31 mouse cellular contexts compared by ENCODE assay signal in the genomic region with DNA sequence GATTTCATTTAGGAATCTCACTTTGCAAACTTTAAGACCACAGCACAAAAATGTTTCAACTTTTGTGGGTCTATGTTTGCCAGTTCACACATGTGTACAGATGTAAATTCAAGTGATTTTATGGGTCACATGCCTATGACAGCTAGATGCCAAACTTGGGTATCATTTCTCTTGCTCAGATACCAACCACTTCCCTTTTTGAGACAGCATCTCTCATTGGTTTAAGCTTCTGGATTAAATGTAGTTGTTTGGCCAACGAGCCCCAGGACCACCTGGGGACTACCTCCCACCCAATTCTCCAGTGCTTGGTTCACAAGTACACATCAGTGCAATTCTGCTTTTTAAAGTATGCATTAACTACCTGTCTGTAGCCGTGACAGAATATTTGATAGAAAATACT.
"Had no signal": no experiment of that assay in that cellular context is flagged by ENCODE, and none has a peak within 500 bp of the region (broad histone marks: within the 10 kb centered on the region; RNA-seq: fewer than 3 reads in every experiment).

No protein-coding gene starts in this region.

- ATAC-seq: liver, embryonic 12.5 days; liver, postnatal 0 days; lung, postnatal 0 days; midbrain, embryonic 13.5 days; midbrain, embryonic 15.5 days; midbrain, embryonic 16.5 days had no signal

- H3K27ac ChIP-seq: limb, embryonic 10.5 days; limb, embryonic 12.5 days; limb, embryonic 13.5 days; limb, embryonic 15.5 days; liver, embryonic 12.5 days; liver, embryonic 13.5 days; liver, embryonic 14.5 days; liver, embryonic 15.5 days; lung, embryonic 15.5 days; macrophage; midbrain, embryonic 10.5 days; midbrain, embryonic 12.5 days; midbrain, embryonic 13.5 days; midbrain, embryonic 15.5 days had no signal

- H3K36me3 ChIP-seq: limb, embryonic 10.5 days; limb, embryonic 12.5 days; limb, embryonic 13.5 days; limb, embryonic 15.5 days; liver, embryonic 12.5 days; liver, embryonic 13.5 days; liver, embryonic 15.5 days; lung, embryonic 15.5 days; midbrain, embryonic 10.5 days; midbrain, embryonic 12.5 days; midbrain, embryonic 13.5 days; midbrain, embryonic 15.5 days had no signal

- H3K4me3 ChIP-seq: limb, embryonic 10.5 days; limb, embryonic 12.5 days; limb, embryonic 13.5 days; limb, embryonic 15.5 days; liver, embryonic 12.5 days; liver, embryonic 13.5 days; liver, embryonic 15.5 days; lung, embryonic 15.5 days; megakaryocyte, embryonic 14.5 days; midbrain, embryonic 10.5 days; midbrain, embryonic 12.5 days; midbrain, embryonic 13.5 days; midbrain, embryonic 15.5 days; myocyte had no signal

- H3K4me2 ChIP-seq: limb, embryonic 12.5 days; limb, embryonic 13.5 days; limb, embryonic 15.5 days; liver, embryonic 11.5 days; liver, embryonic 12.5 days; liver, embryonic 13.5 days; liver, embryonic 15.5 days; lung, embryonic 14.5 days; lung, embryonic 15.5 days; midbrain, embryonic 11.5 days; midbrain, embryonic 12.5 days; midbrain, embryonic 13.5 days; midbrain, embryonic 15.5 days had no signal

- H3K27me3 ChIP-seq: limb, embryonic 12.5 days; limb, embryonic 13.5 days; limb, embryonic 15.5 days; liver, embryonic 12.5 days; liver, embryonic 13.5 days; liver, embryonic 15.5 days; lung, embryonic 15.5 days; megakaryocyte, embryonic 14.5 days; midbrain, embryonic 12.5 days; midbrain, embryonic 13.5 days; midbrain, embryonic 15.5 days had no signal

- DNase-seq: left cerebral cortex, postnatal 4 days; liver; liver, embryonic 13.5 days; liver, postnatal 0 days; lung, adult 18-20 months; lung, adult 2 months; lung, embryonic 14.5 days; lung, postnatal 10 days; lung, postnatal 14 days; lung, postnatal 36 days; lung, postnatal 4 days; midbrain, embryonic 14.5 days had no signal

- H3K9me3 ChIP-seq: limb, embryonic 10.5 days; limb, embryonic 12.5 days; limb, embryonic 13.5 days; limb, embryonic 15.5 days; liver, embryonic 12.5 days; liver, embryonic 13.5 days; liver, embryonic 15.5 days; lung, embryonic 15.5 days; megakaryocyte, embryonic 14.5 days; midbrain, embryonic 10.5 days; midbrain, embryonic 12.5 days; midbrain, embryonic 13.5 days; midbrain, embryonic 15.5 days had no signal

- H3K9ac ChIP-seq: limb, embryonic 12.5 days; limb, embryonic 13.5 days; limb, embryonic 15.5 days; liver, embryonic 12.5 days; liver, embryonic 13.5 days; liver, embryonic 14.5 days; liver, embryonic 15.5 days; liver, postnatal 0 days; lung, embryonic 14.5 days; lung, embryonic 15.5 days; midbrain, embryonic 12.5 days; midbrain, embryonic 13.5 days; midbrain, embryonic 15.5 days had no signal

- H3K4me1 ChIP-seq: limb, embryonic 10.5 days; limb, embryonic 12.5 days; limb, embryonic 13.5 days; limb, embryonic 15.5 days; liver, embryonic 12.5 days; liver, embryonic 13.5 days; liver, embryonic 15.5 days; lung, embryonic 15.5 days; megakaryocyte, embryonic 14.5 days; midbrain, embryonic 10.5 days; midbrain, embryonic 12.5 days; midbrain, embryonic 13.5 days; midbrain, embryonic 15.5 days had no signal
